Mouse (Mus musculus) gastrocnemius, postnatal 14 days (tissue): ENCODE measurements around the gene Prkd2. TPM values are rescaled to one million over a fixed set of nuclear protein-coding genes. Genes with fewer than 3 reads are reported as not detected.

Experiments used
- DNase-seq: peaks from one replicate; pipeline ENCODE4 v3.0.0; 2021; ENCODE audit warnings: mixed read lengths
- intact Hi-C: fragments of 180-260 bp; cut with DNase I; formaldehyde crosslinking; loops from one replicate; pipeline ENCODE4 v1.15.1; 2025; ENCODE audit warnings: low total_unique reads
- total RNA-seq, 2 experiments: library from RNA; stranded (reverse); gene quantifications; 2 replicates each; pipeline ENCODE4 v1.2.3; 2021

Gene Prkd2
- total RNA-seq, 2 experiments from 2014 or later: 8.5 to 11.8 TPM

GRCm38 (mm10) chr7:16823734-16824133 lies 19.0 kb upstream of the Prkd2 start:
- intact Hi-C loops: loop anchor here (5.0 kb wide), 1 partner anchor 34 kb away; no protein-coding TSS in a partner anchor
- no peak for DNase-seq

- intact Hi-C loops: loop anchor here (5.0 kb wide), 1 partner anchor 82 kb away; the partner anchor contains the start of gene Ptgir
- no peak for DNase-seq
Measured at GRCm38 (mm10) chr7:16825785-16826184, 16.9 kb upstream of the Prkd2 start.

GRCm38 (mm10) chr7:16826571-16826970 lies 16.1 kb upstream of the Prkd2 start:
- intact Hi-C loops: loop anchor here (5.0 kb wide), 1 partner anchor 81 kb away; the partner anchor contains the start of gene Ptgir
- no peak for DNase-seq

- DNase-seq: no peak
- intact Hi-C loops: loop anchor here (5.0 kb wide), 1 partner anchor 80 kb away; the partner anchor contains the start of gene Ptgir
Measured at GRCm38 (mm10) chr7:16827274-16827673, 15.4 kb upstream of the Prkd2 start.

- DNase-seq: no peak
- intact Hi-C loops: no loop called here
Measured at GRCm38 (mm10) chr7:16830449-16830848, 12.3 kb upstream of the Prkd2 start.

GRCm38 (mm10) chr7:16837916-16838803 lies 4.5 kb upstream of the Prkd2 start:
- intact Hi-C loops: no loop called here
- DNase-seq: no peak

- DNase-seq: no peak
- intact Hi-C loops: no loop called here
Measured at GRCm38 (mm10) chr7:16838804-16839426, 3.8 kb upstream of the Prkd2 start.

GRCm38 (mm10) chr7:16839427-16840108 lies 3.1 kb upstream of the Prkd2 start:
- intact Hi-C loops: no loop called here
- DNase-seq: no peak

- intact Hi-C loops: no loop called here
- no peak for DNase-seq
Measured at GRCm38 (mm10) chr7:16840109-16840491, 2.6 kb upstream of the Prkd2 start.

- DNase-seq: no peak
- intact Hi-C loops: no loop called here
Measured at GRCm38 (mm10) chr7:16841078-16841477, 1.6 kb upstream of the Prkd2 start.

- DNase-seq: no peak
Measured at GRCm38 (mm10) chr7:16841561-16842560, 841 bp upstream of the Prkd2 start.

GRCm38 (mm10) chr7:16843441-16844171 lies 904 bp downstream of the Prkd2 start:
- intact Hi-C loops: no loop called here
- DNase-seq: no peak

More at GRCm38 (mm10) chr7:16841561-16842560, 841 bp upstream of the Prkd2 start:
- intact Hi-C loops: no loop called here

- no peak for DNase-seq
- intact Hi-C loops: no loop called here
Measured at GRCm38 (mm10) chr7:16844696-16845071, 2.0 kb downstream of the Prkd2 start.

- DNase-seq: no peak
- intact Hi-C loops: no loop called here
Measured at GRCm38 (mm10) chr7:16845072-16845819, 2.5 kb downstream of the Prkd2 start.

- DNase-seq: no peak
- intact Hi-C loops: no loop called here
Measured at GRCm38 (mm10) chr7:16845820-16846167, 3.1 kb downstream of the Prkd2 start.

- intact Hi-C loops: no loop called here
Measured at GRCm38 (mm10) chr7:16846775-16847174, 4.1 kb downstream of the Prkd2 start.

GRCm38 (mm10) chr7:16847507-16847906 lies 4.8 kb downstream of the Prkd2 start:
- intact Hi-C loops: no loop called here
- no peak for DNase-seq

More at GRCm38 (mm10) chr7:16846775-16847174, 4.1 kb downstream of the Prkd2 start:
- no peak for DNase-seq

GRCm38 (mm10) chr7:16848579-16848978 lies 5.9 kb downstream of the Prkd2 start:
- intact Hi-C loops: no loop called here
- DNase-seq: peak; percentile 57
